In genomic region chr19:46043380-46043779, GRCm38 (mm10) we compare ENCODE assay signal across 8 mouse cellular contexts. TPM values are rescaled to one million over a fixed set of nuclear protein-coding genes. Genes with fewer than 3 reads are reported as not detected.
DNase-seq lines count a peak whose midpoint lies in the region; ATAC-seq and TF ChIP-seq lines count a peak whose summit lies in the region.

No protein-coding gene starts in this region.

- ATAC-seq in liver, embryonic 14.5 days (ENCODE audit: insufficient read depth), result no peak
- no peak for ATAC-seq in neural tube, embryonic 15.5 days (ENCODE audit: low FRiP score)

- WGBS in kidney, adult 2 months, result 41% methylated on average over 7 of the region's 7 CpGs
- 72% methylated on average over 7 of the region's 7 CpGs for WGBS in embryonic facial prominence, embryonic 10.5 days
- 56% methylated on average over 7 of the region's 7 CpGs for WGBS in liver, embryonic 14.5 days (ENCODE audit: insufficient replicate concordance)
- 60% methylated on average over 7 of the region's 7 CpGs for WGBS in neural tube, embryonic 15.5 days

- H3K36me3 ChIP-seq in kidney, adult 2 months (ENCODE audit: control insufficient read depth, insufficient read depth, low read length), result no peaks in the 10 kb centered on the region
- H3K36me3 ChIP-seq in embryonic facial prominence, embryonic 10.5 days (replicated peaks), result 0 out of 2 replicates have a peak, but pooled peaks cover 2% of the 10 kb centered on the region
- H3K36me3 ChIP-seq in liver, embryonic 14.5 days (replicated peaks; ENCODE audit: control insufficient read depth, insufficient read depth, low read depth), result no peaks in the 10 kb centered on the region
- no peaks in the 10 kb centered on the region for H3K36me3 ChIP-seq in neural tube, embryonic 15.5 days

- no peaks in the 10 kb centered on the region for H3K9me3 ChIP-seq in embryonic facial prominence, embryonic 10.5 days
- no peaks in the 10 kb centered on the region for H3K9me3 ChIP-seq in liver, embryonic 14.5 days (ENCODE audit: control insufficient read depth, low read length)
- H3K9me3 ChIP-seq in neural tube, embryonic 15.5 days (replicated peaks), result no peaks in the 10 kb centered on the region

- no peaks in the 10 kb centered on the region for H3K27me3 ChIP-seq in kidney, adult 2 months (replicated peaks; ENCODE audit: control insufficient read depth, insufficient read depth, low read length)
- no peaks in the 10 kb centered on the region for H3K27me3 ChIP-seq in embryonic facial prominence, embryonic 10.5 days (replicated peaks; ENCODE audit: low read depth, poor library complexity, severe bottlenecking)
- H3K27me3 ChIP-seq in liver, embryonic 14.5 days (ENCODE audit: control insufficient read depth, insufficient read depth, low read length), result peaks cover 7% of the 10 kb centered on the region; the same call in 1 of the 2 replicates
- no peaks in the 10 kb centered on the region for H3K27me3 ChIP-seq in neural tube, embryonic 15.5 days (replicated peaks)

- TF ChIP-seq EP300 in liver, embryonic 14.5 days (IDR thresholded peaks at IDR 0.05; ENCODE audit: low read depth), result no peak

- no peak for TF ChIP-seq CTCF in kidney, adult 2 months (conservative IDR thresholded peaks at IDR 0.05; ENCODE audit: insufficient read depth, insufficient read length, low read depth, low read length)
- TF ChIP-seq CTCF in liver, embryonic 14.5 days (IDR thresholded peaks at IDR 0.05; ENCODE audit: low read depth), result no peak

- peak; percentile 51 for DNase-seq in kidney, adult 2 months
- DNase-seq in kidney, adult 18-20 months, result no peak
- DNase-seq in embryonic facial prominence, embryonic 10.5 days (ENCODE audit: low spot score), result no peak
- peak; percentile 21 for DNase-seq in heart, postnatal 25 days (ENCODE audit: low spot score)
- no peak for DNase-seq in liver, embryonic 14.5 days (ENCODE audit: low read depth in 3 of 3, low spot score in 3 of 3)
- no peak for DNase-seq in layer of hippocampus, adult 9-11 months
- no peak for DNase-seq in left cerebral cortex, postnatal 25 days (ENCODE audit: low spot score in 2 of 2)

- no peak for TF ChIP-seq POLR2A in kidney, adult 2 months (IDR thresholded peaks at IDR 0.05; ENCODE audit: low read depth, low read length)

- peaks cover 42% of the 10 kb centered on the region for H3K4me1 ChIP-seq in kidney, adult 2 months (ENCODE audit: control insufficient read depth, insufficient read depth, low read length)
- H3K4me1 ChIP-seq in embryonic facial prominence, embryonic 10.5 days, result peaks cover 80% of the 10 kb centered on the region
- H3K4me1 ChIP-seq in liver, embryonic 14.5 days (replicated peaks; ENCODE audit: control insufficient read depth in 2 of 2, insufficient read depth in 2 of 2, low read length in 1 of 2), result peaks cover 38 to 52% of the 10 kb centered on the region in 2 experiments
- H3K4me1 ChIP-seq in neural tube, embryonic 15.5 days, result peaks cover 70% of the 10 kb centered on the region

- peak overlapping the region; percentile 95 for H3K4me2 ChIP-seq in liver, embryonic 14.5 days (ENCODE audit: low read depth)
- peak overlapping the region; percentile 92 for H3K4me2 ChIP-seq in neural tube, embryonic 15.5 days

- intact Hi-C loops in heart, postnatal 25 days (cut with DNase I), result no loop called here
- intact Hi-C loops in left cerebral cortex, postnatal 25 days (cut with DNase I), result no loop called here

- peak overlapping the region; percentile 7 for H3K9ac ChIP-seq in liver, embryonic 14.5 days (replicated peaks)
- H3K9ac ChIP-seq in neural tube, embryonic 15.5 days (replicated peaks), result peak overlapping the region; percentile 96

- H3K4me3 ChIP-seq in kidney, adult 2 months (ENCODE audit: insufficient read depth, low read depth, low read length), result no peak overlapping the region; the same call in 1 of the 2 replicates
- peak overlapping the region; percentile 84 for H3K4me3 ChIP-seq in embryonic facial prominence, embryonic 10.5 days
- peak overlapping the region; percentile 4 to 79; a peak in 2 of 4 replicates for H3K4me3 ChIP-seq in liver, embryonic 14.5 days (ENCODE audit: insufficient read depth in 1 of 2, low read depth in 2 of 2, low read length in 2 of 2)
- H3K4me3 ChIP-seq in neural tube, embryonic 15.5 days (replicated peaks), result peak overlapping the region; percentile 97

- peak overlapping the region; percentile 62; the same call in 1 of the 2 replicates for H3K27ac ChIP-seq in kidney, adult 2 months (ENCODE audit: insufficient read depth, low read depth, low read length)
- H3K27ac ChIP-seq in embryonic facial prominence, embryonic 10.5 days (replicated peaks), result peak overlapping the region; percentile 97
- H3K27ac ChIP-seq in liver, embryonic 14.5 days, result peak overlapping the region; percentile 44
- peak overlapping the region; percentile 99 for H3K27ac ChIP-seq in neural tube, embryonic 15.5 days (replicated peaks)

RNA-seq across cellular contexts. Expression of gene Pprc1, which starts 1.3 kb away (rescaled TPM):
- 10.7 and 10.8 TPM in 2 replicates for polyA plus RNA-seq in kidney, adult 2 months (2012; rRNA removed)
- 55.2 and 65.1 TPM in 2 replicates for polyA plus RNA-seq in embryonic facial prominence, embryonic 10.5 days (2016; fragmentation: Nextera tagmentation; extraction: Ambion mirVana)
- total RNA-seq in heart, postnatal 25 days (2021), result 10 to 100 TPM; 14.0 to 14.9 TPM
- 17.5 and 19.4 TPM in 2 replicates for polyA plus RNA-seq in liver, embryonic 14.5 days (2012; rRNA removed)
- 25.0 and 28.0 TPM in 2 replicates for polyA plus RNA-seq in liver, embryonic 14.5 days (2014; fragmentation: Nextera tagmentation; extraction: Ambion mirVana)
- polyA plus RNA-seq in neural tube, embryonic 15.5 days (2015; fragmentation: Nextera tagmentation; extraction: Ambion mirVana), result 16.1 and 24.0 TPM in 2 replicates
- 10 to 100 TPM; 23.3 to 27.7 TPM for total RNA-seq in left cerebral cortex, postnatal 25 days (2021)

RNA-seq across cellular contexts. Expression of gene Ldb1, which starts 1.6 kb away (rescaled TPM):
- 107 and 111 TPM in 2 replicates for polyA plus RNA-seq in kidney, adult 2 months (2012; rRNA removed)
- polyA plus RNA-seq in embryonic facial prominence, embryonic 10.5 days (2016; fragmentation: Nextera tagmentation; extraction: Ambion mirVana), result 95.0 and 97.8 TPM in 2 replicates
- 10 to 100 TPM; 40.3 to 44.7 TPM for total RNA-seq in heart, postnatal 25 days (2021)
- polyA plus RNA-seq in liver, embryonic 14.5 days (2012; rRNA removed), result 129 and 132 TPM in 2 replicates
- polyA plus RNA-seq in liver, embryonic 14.5 days (2014; fragmentation: Nextera tagmentation; extraction: Ambion mirVana), result 22.8 and 29.0 TPM in 2 replicates
- 93.4 and 93.9 TPM in 2 replicates for polyA plus RNA-seq in neural tube, embryonic 15.5 days (2015; fragmentation: Nextera tagmentation; extraction: Ambion mirVana)
- 100 to 1,000 TPM; 104 to 105 TPM for total RNA-seq in left cerebral cortex, postnatal 25 days (2021)

RNA-seq across cellular contexts. Expression of gene Nolc1, which starts 32.3 kb away (rescaled TPM):
- 8.4 and 10.0 TPM in 2 replicates for polyA plus RNA-seq in kidney, adult 2 months (2012; rRNA removed)
- polyA plus RNA-seq in embryonic facial prominence, embryonic 10.5 days (2016; fragmentation: Nextera tagmentation; extraction: Ambion mirVana), result 161 and 167 TPM in 2 replicates
- total RNA-seq in heart, postnatal 25 days (2021), result 10 to 100 TPM; 14.9 to 16.6 TPM
- polyA plus RNA-seq in liver, embryonic 14.5 days (2012; rRNA removed), result 36.6 and 63.9 TPM in 2 replicates
- polyA plus RNA-seq in liver, embryonic 14.5 days (2014; fragmentation: Nextera tagmentation; extraction: Ambion mirVana), result 55.0 and 58.2 TPM in 2 replicates
- 59.4 and 67.9 TPM in 2 replicates for polyA plus RNA-seq in neural tube, embryonic 15.5 days (2015; fragmentation: Nextera tagmentation; extraction: Ambion mirVana)
- 10 to 100 TPM; 40.1 to 41.8 TPM for total RNA-seq in left cerebral cortex, postnatal 25 days (2021)

RNA-seq across cellular contexts. Expression of gene Hps6, which starts 40.1 kb away (rescaled TPM):
- polyA plus RNA-seq in kidney, adult 2 months (2012; rRNA removed), result 4.8 and 5.5 TPM in 2 replicates
- 4.4 and 5.0 TPM in 2 replicates for polyA plus RNA-seq in embryonic facial prominence, embryonic 10.5 days (2016; fragmentation: Nextera tagmentation; extraction: Ambion mirVana)
- 1 to 10 TPM; 6.2 to 7.0 TPM for total RNA-seq in heart, postnatal 25 days (2021)
- 0.96 and 1.2 TPM in 2 replicates for polyA plus RNA-seq in liver, embryonic 14.5 days (2012; rRNA removed)
- 1.3 and 1.4 TPM in 2 replicates for polyA plus RNA-seq in liver, embryonic 14.5 days (2014; fragmentation: Nextera tagmentation; extraction: Ambion mirVana)
- 5.4 and 7.8 TPM in 2 replicates for polyA plus RNA-seq in neural tube, embryonic 15.5 days (2015; fragmentation: Nextera tagmentation; extraction: Ambion mirVana)
- 1 to 10 TPM; 5.7 TPM for total RNA-seq in left cerebral cortex, postnatal 25 days (2021)

RNA-seq across cellular contexts. Expression of gene Armh3, which starts 45.1 kb away (rescaled TPM):
- 11.4 and 12.2 TPM in 2 replicates for polyA plus RNA-seq in kidney, adult 2 months (2012; rRNA removed)
- polyA plus RNA-seq in embryonic facial prominence, embryonic 10.5 days (2016; fragmentation: Nextera tagmentation; extraction: Ambion mirVana), result 18.4 and 19.1 TPM in 2 replicates
- 10 to 100 TPM; 14.8 to 16.0 TPM for total RNA-seq in heart, postnatal 25 days (2021)
- 2.0 and 2.2 TPM in 2 replicates for polyA plus RNA-seq in liver, embryonic 14.5 days (2012; rRNA removed)
- polyA plus RNA-seq in liver, embryonic 14.5 days (2014; fragmentation: Nextera tagmentation; extraction: Ambion mirVana), result 2.6 and 2.8 TPM in 2 replicates
- 20.5 and 21.3 TPM in 2 replicates for polyA plus RNA-seq in neural tube, embryonic 15.5 days (2015; fragmentation: Nextera tagmentation; extraction: Ambion mirVana)
- 10 to 100 TPM; 19.7 to 19.8 TPM for total RNA-seq in left cerebral cortex, postnatal 25 days (2021)

Comparison
In these comparisons a context has a peak if more than half of its experiments do, and no peak if none do; other contexts are left out.
1. DNase-seq: peak in kidney, adult 2 months (single experiment) and heart, postnatal 25 days (single experiment); none in kidney, adult 18-20 months (single experiment), embryonic facial prominence, embryonic 10.5 days (single experiment), liver, embryonic 14.5 days (0 of 3), layer of hippocampus, adult 9-11 months (single experiment) and left cerebral cortex, postnatal 25 days (0 of 2).
2. H3K27ac ChIP-seq: peak in every context shown above with its lines; median percentile 99 in neural tube, embryonic 15.5 days; 97 in embryonic facial prominence, embryonic 10.5 days; 62 in kidney, adult 2 months; 44 in liver, embryonic 14.5 days.